Mouse (Mus musculus) neural tube, embryonic 15.5 days (tissue): ENCODE measurements around the gene Hoxc8. TPM values are rescaled to one million over a fixed set of nuclear protein-coding genes. Genes with fewer than 3 reads are reported as not detected.

Experiments used
- ATAC-seq: fragments of 200-750 bp; cut with Nextera tagmentation; 2 replicates; pipeline ENCODE4 v1.8.0; 2017; ENCODE audit warnings: mild to moderate bottlenecking, moderate TSS enrichment, moderate library complexity; ENCODE audit not compliant: low FRiP score
- H3K27ac ChIP-seq: fragments of 300-500 bp; sonication (generic); replicated peaks from 2 replicates; pipeline ENCODE4 v1.5.1; 2015; ENCODE audit warnings: mild to moderate bottlenecking, inconsistent platforms
- H3K27me3 ChIP-seq: fragments of 300-500 bp; sonication (generic); replicated peaks from 2 replicates; pipeline ENCODE4 v1.6.1; 2015; ENCODE audit warnings: inconsistent platforms
- H3K36me3 ChIP-seq: fragments of 300-500 bp; sonication (generic); 2 replicates; pipeline ENCODE4 v1.6.1; 2015; ENCODE audit warnings: inconsistent platforms
- H3K4me1 ChIP-seq: fragments of 300-500 bp; sonication (generic); 2 replicates; pipeline ENCODE4 v1.6.1; 2015; ENCODE audit warnings: inconsistent platforms
- H3K4me2 ChIP-seq: fragments of 300-500 bp; sonication (generic); 2 replicates; pipeline ENCODE4 v1.6.1; 2015; ENCODE audit warnings: inconsistent platforms, mild to moderate bottlenecking, moderate library complexity
- H3K4me3 ChIP-seq: fragments of 300-500 bp; sonication (generic); replicated peaks from 2 replicates; pipeline ENCODE4 v1.5.1; 2015; ENCODE audit warnings: mild to moderate bottlenecking, inconsistent platforms
- H3K9ac ChIP-seq: fragments of 300-500 bp; sonication (generic); replicated peaks from 2 replicates; pipeline ENCODE4 v1.6.1; 2015; ENCODE audit warnings: mild to moderate bottlenecking, inconsistent platforms
- H3K9me3 ChIP-seq: fragments of 300-500 bp; sonication (generic); replicated peaks from 2 replicates; pipeline ENCODE4 v1.6.1; 2016; ENCODE audit warnings: inconsistent platforms
- WGBS: fragments of 180-500 bp; shearing (Covaris S2); methylation state at CpG from one replicate; pipeline ENCODE4 v1.1.7; 2015; ENCODE audit warnings: mixed read lengths; 5-methylcytosine and 5-hydroxymethylcytosine counted together
- polyA plus RNA-seq: library from polyadenylated mRNA; unstranded; fragments of >200 nt; fragmentation: Nextera tagmentation; extraction: Ambion mirVana; gene quantifications from 2 replicates; pipeline ENCODE4 v1.2.1, GENCODE M21; 2015

The Hoxc8 gene
- polyA plus RNA-seq, 1 experiment from 2014 or later, result 108 TPM

DNA sequence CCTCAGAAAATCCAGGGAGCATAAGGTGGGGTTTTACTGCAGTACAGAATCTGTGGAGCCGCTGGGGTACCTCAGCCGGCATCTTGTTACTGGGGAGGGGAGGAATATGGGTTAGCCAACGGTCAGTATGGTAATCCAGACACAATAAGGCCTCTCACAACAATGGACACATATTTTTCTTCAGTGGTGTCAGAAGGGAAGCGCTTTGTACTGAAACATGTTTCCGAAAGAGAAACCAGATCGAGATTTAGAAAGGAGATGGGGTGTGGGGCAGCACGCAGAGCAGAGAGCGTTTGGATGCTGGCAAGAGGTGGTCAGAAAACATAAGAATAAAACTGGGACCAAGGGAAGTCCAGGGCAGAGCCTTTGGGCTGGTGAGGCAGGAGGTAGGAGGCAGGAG is 39.7 kb downstream of the Hoxc8 start:
- no peak overlapping the region for H3K4me3 ChIP-seq

DNA sequence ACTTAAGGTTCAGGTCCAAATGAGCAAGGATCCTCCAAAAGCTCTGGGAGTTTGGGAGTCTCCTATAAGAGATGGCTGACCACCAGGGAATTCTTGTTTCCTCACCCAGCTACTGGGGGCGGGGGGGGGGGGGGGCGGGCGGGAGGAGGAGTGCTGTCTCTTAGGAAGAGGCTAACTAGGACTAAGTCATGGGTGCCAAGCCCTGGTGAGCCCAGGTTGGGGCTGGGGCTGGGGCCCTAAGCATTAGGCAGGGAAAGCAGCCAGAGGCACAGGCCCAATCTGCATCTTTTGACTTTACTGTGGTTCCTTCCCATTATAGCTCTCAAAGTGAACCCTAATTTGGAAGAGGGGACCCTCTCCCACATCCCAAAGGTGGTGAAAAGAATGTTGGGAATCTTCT is 41.8 kb downstream of the Hoxc8 start:
- peak overlapping the region; percentile 44 for H3K4me2 ChIP-seq
- no peak for ATAC-seq
- no peaks in the 10 kb centered on the region for H3K27me3 ChIP-seq
- H3K9me3 ChIP-seq, result no peaks in the 10 kb centered on the region
- no CpG with 5 or more reads among the region's 3 CpGs for WGBS
- H3K4me1 ChIP-seq, result peaks cover 84% of the 10 kb centered on the region
- peak overlapping the region; percentile 24 for H3K9ac ChIP-seq
- H3K4me3 ChIP-seq, result peak overlapping the region; percentile 8; the same call in 1 of the 2 replicates
- no peaks in the 10 kb centered on the region for H3K36me3 ChIP-seq
- peak overlapping the region; percentile 66 for H3K27ac ChIP-seq

More for the DNA sequence above, 39.7 kb downstream of the Hoxc8 start:
- peak overlapping the region; percentile 37 for H3K4me2 ChIP-seq
- WGBS, result 23% methylated on average over 8 of the region's 8 CpGs
- peak overlapping the region; percentile 68 for H3K27ac ChIP-seq
- ATAC-seq, result no peak
- H3K9ac ChIP-seq, result 0 out of 2 replicates have a peak overlapping the region, but pooled peaks have one; percentile 3
- no peaks in the 10 kb centered on the region for H3K36me3 ChIP-seq
- H3K9me3 ChIP-seq, result no peaks in the 10 kb centered on the region
- no peaks in the 10 kb centered on the region for H3K27me3 ChIP-seq
- H3K4me1 ChIP-seq, result peaks cover 81% of the 10 kb centered on the region

DNA sequence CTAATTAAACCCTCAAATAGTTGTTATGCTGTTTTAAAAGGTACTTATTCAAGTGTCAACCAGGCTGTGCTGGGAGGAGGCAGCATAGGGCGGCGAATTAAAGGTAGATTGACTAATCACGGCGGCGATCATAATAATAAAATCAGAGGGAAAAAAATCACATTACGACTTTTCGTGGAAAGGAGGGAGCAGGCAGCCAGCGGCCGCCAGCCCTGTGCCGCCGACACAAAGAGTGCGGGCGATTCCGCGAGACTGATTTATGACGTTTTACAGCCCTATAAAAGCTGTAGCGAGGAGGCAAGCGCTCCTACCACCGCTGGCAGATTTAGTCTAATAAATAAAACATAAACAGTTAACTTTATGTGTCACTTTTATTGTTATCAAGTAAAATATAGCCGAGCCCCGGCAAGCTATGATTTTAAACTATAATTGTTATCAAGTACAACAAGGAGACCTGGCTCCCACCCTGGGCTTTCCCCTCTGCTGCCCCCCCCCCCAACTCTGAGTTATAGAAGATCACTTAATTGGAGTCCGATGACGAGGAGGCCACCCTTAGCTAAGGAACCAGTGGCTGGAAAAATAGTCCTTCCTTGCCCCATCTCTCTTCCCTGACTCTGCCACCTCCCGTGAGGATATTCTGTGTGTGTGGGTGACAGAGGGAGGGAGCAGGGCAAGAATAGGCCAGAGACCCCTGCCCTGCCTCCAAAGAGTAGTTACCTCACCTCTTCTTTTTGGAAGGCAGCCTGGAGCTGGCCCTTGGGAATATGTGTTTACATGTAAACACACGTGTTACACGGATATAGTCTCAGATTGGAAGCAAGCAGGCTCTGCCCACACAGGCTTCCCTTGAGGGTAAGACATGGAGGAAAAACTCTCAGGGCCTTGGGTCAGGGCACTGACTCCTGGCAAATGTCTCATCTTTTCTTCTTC is 42.5 kb downstream of the Hoxc8 start:
- Histone ChIP-seq H3K9ac (peak overlapping the region; percentile 24), H3K4me1 (peaks cover 81% of the 10 kb centered on the region), H3K4me3 (peak overlapping the region; percentile 8; the same call in 1 of the 2 replicates), H3K4me2 (peak overlapping the region; percentile 44), H3K36me3 (no peaks in the 10 kb centered on the region), H3K9me3 (no peaks in the 10 kb centered on the region), H3K27me3 (no peaks in the 10 kb centered on the region), H3K27ac (peak overlapping the region; percentile 66)
- peak; percentile 51; the same call in 1 of the 2 replicates for ATAC-seq
- 3% methylated on average over 26 of the region's 26 CpGs for WGBS

GRCm38 (mm10) chr15:103034043-103034806 is 43.8 kb downstream of the Hoxc8 start:
- H3K27me3 ChIP-seq, result no peaks in the 10 kb centered on the region
- H3K4me2 ChIP-seq, result peak overlapping the region; percentile 64
- peak overlapping the region; percentile 41 for H3K4me3 ChIP-seq
- no peaks in the 10 kb centered on the region for H3K9me3 ChIP-seq
- ATAC-seq, result peak; percentile 46; the same call in 1 of the 2 replicates
- 5% methylated on average over 24 of the region's 24 CpGs for WGBS
- no peaks in the 10 kb centered on the region for H3K36me3 ChIP-seq
- peak overlapping the region; percentile 47 for H3K9ac ChIP-seq
- H3K27ac ChIP-seq, result peak overlapping the region; percentile 83
- H3K4me1 ChIP-seq, result peaks cover 81% of the 10 kb centered on the region

DNA sequence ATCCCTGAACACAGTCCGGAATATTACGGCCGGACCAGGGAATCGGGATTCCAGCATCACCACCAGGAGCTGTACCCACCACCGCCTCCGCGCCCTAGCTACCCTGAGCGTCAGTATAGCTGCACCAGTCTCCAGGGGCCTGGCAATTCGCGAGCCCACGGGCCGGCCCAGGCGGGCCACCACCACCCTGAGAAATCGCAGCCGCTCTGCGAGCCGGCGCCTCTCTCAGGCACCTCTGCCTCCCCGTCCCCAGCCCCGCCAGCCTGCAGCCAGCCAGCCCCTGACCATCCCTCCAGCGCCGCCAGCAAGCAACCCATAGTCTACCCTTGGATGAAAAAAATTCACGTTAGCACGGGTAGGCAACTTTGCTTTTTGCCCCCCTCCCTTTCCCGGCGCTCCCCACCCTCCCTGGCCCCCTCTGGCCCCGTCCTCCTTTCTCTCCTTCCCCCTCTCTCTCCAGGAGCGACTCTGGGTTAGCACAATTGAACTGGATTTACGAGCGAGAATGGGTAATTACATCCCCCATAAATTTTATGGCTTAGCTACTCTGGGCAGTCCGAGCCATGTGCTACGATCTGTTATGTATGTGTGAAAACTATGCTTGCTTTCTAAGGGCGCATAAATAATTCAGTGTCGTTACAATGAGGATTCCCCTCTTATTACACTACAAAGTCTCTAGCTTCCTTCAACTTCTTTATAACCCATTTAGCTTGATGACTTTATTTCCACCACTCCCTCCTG is 44.6 kb downstream of the Hoxc8 start:
- Histone ChIP-seq H3K4me2 (peak overlapping the region; percentile 64), H3K4me1 (peaks cover 87% of the 10 kb centered on the region), H3K9ac (peak overlapping the region; percentile 47), H3K27ac (peak overlapping the region; percentile 83), H3K9me3 (no peaks in the 10 kb centered on the region), H3K4me3 (peak overlapping the region; percentile 41), H3K36me3 (no peaks in the 10 kb centered on the region), H3K27me3 (no peaks in the 10 kb centered on the region)
- 1% methylated on average over 34 of the region's 34 CpGs for WGBS
- ATAC-seq, result peak; percentile 76

GRCm38 (mm10) chr15:103035548-103035881 is 45.1 kb downstream of the Hoxc8 start:
- H3K36me3 ChIP-seq, result no peaks in the 10 kb centered on the region
- no peaks in the 10 kb centered on the region for H3K27me3 ChIP-seq
- H3K4me2 ChIP-seq, result peak overlapping the region; percentile 64
- peak overlapping the region; percentile 41 for H3K4me3 ChIP-seq
- H3K9me3 ChIP-seq, result no peaks in the 10 kb centered on the region
- H3K9ac ChIP-seq, result peak overlapping the region; percentile 36
- 5% methylated on average over 14 of the region's 14 CpGs for WGBS
- H3K27ac ChIP-seq, result peak overlapping the region; percentile 83
- H3K4me1 ChIP-seq, result peaks cover 87% of the 10 kb centered on the region
- no peak; the same call in 1 of the 2 replicates for ATAC-seq

- Histone ChIP-seq H3K4me2 (peak overlapping the region; percentile 64), H3K36me3 (no peaks in the 10 kb centered on the region), H3K4me3 (peak overlapping the region; percentile 41; the same call in 1 of the 2 replicates), H3K4me1 (peaks cover 90% of the 10 kb centered on the region), H3K9me3 (no peaks in the 10 kb centered on the region), H3K27me3 (no peaks in the 10 kb centered on the region), H3K27ac (peak overlapping the region; percentile 43; the same call in 1 of the 2 replicates), H3K9ac (no peak overlapping the region)
- 11% methylated on average over 1 of the region's 1 CpGs for WGBS
- no peak for ATAC-seq
Observed at GRCm38 (mm10) chr15:103037579-103037978, 47.2 kb downstream of the Hoxc8 start.

DNA sequence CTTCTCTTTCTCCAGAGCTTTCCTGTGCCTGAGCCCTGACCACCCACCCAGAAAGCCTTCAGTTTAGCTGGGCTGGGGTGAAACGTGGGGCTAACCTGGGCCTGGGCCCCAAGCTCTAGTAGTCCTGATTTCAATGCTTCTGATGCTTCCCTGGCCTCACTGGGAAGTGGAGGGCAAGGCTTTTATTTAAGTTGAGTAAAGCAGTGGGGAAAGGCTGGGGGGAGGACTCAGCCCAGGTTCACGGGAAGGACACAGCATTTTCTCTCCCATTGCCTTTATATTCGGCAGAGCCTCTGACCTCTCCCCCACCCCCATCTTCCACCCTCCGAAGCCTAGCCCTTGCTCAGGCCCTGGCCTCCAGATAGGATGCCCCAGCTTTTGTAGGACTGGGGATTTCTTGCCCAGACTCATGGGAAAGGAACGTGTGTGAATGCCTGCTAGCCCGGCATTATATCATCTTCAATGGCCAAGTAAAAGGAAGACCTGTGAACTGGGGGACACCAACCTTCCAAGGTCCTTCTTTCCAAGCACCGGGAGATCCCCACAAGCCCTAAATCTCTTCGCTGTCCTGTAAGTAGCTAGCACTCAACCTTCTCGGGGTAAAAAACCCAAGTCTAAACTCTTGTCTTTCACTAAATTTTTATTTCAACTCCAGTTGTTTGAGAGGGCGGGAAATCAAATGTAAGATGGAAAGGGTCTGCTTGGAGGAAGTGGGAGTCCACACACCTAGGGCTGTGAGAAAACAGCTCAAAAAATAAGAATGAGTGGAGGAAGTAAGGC is 48.5 kb downstream of the Hoxc8 start:
- no peaks in the 10 kb centered on the region for H3K27me3 ChIP-seq
- peak overlapping the region; percentile 64 for H3K4me2 ChIP-seq
- 20% methylated on average over 10 of the region's 10 CpGs for WGBS
- peaks cover 85% of the 10 kb centered on the region for H3K4me1 ChIP-seq
- H3K9me3 ChIP-seq, result no peaks in the 10 kb centered on the region
- ATAC-seq, result no peak
- peak overlapping the region; percentile 54 for H3K27ac ChIP-seq
- no peaks in the 10 kb centered on the region for H3K36me3 ChIP-seq
- H3K9ac ChIP-seq, result peak overlapping the region; percentile 34; the same call in 1 of the 2 replicates
- H3K4me3 ChIP-seq, result peak overlapping the region; percentile 11; the same call in 1 of the 2 replicates

GRCm38 (mm10) chr15:103039609-103040008 is 49.2 kb downstream of the Hoxc8 start:
- H3K9ac ChIP-seq, result 0 out of 2 replicates have a peak overlapping the region, but pooled peaks have one; percentile 14
- H3K4me1 ChIP-seq, result peaks cover 78% of the 10 kb centered on the region
- no peak for ATAC-seq
- no peaks in the 10 kb centered on the region for H3K27me3 ChIP-seq
- H3K4me2 ChIP-seq, result peak overlapping the region; percentile 64
- no peak overlapping the region for H3K4me3 ChIP-seq
- H3K27ac ChIP-seq, result peak overlapping the region; percentile 54
- 13% methylated on average over 3 of the region's 3 CpGs for WGBS
- H3K36me3 ChIP-seq, result no peaks in the 10 kb centered on the region
- no peaks in the 10 kb centered on the region for H3K9me3 ChIP-seq

GRCm38 (mm10) chr15:103040601-103041000 is 50.2 kb downstream of the Hoxc8 start:
- Histone ChIP-seq H3K9me3 (no peaks in the 10 kb centered on the region), H3K27me3 (no peaks in the 10 kb centered on the region), H3K27ac (peak overlapping the region; percentile 54), H3K4me2 (peak overlapping the region; percentile 64), H3K36me3 (no peaks in the 10 kb centered on the region), H3K4me3 (0 out of 2 replicates have a peak overlapping the region, but pooled peaks have one; percentile 2), H3K9ac (0 out of 2 replicates have a peak overlapping the region, but pooled peaks have one; percentile 6), H3K4me1 (peaks cover 68% of the 10 kb centered on the region)
- ATAC-seq, result 0 out of 2 replicates have a peak, but pooled peaks have one; percentile 34
- 19% methylated on average over 12 of the region's 12 CpGs for WGBS
